ENCODE assay signal across 25 mouse cellular contexts in the genomic region with DNA sequence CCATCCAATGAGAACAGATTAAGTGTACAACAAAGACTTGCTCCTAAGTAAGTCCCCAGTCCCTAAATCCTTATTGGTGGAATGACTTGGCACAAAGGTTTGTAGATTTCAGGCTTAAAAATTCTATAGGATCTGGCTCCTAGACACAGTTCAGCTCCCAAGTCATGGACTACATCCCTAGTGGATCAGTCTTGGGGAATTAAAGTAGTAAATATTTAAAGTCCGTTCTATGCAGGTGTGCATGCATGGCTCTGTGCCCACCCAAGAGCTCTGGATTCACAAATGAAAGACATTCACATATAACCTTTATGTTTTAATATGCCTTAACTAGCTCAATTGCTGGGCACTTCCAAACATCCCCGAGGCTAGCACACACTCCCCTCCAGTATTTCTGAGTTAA.
"Had no signal": no experiment of that assay in that cellular context is flagged by ENCODE, and none has a peak within 500 bp of the region (broad histone marks: within the 10 kb centered on the region; RNA-seq: fewer than 3 reads in every experiment).

No protein-coding gene starts in this region.

- H3K36me3 ChIP-seq: heart, embryonic 13.5 days; heart, embryonic 15.5 days; hindbrain, embryonic 13.5 days; hindbrain, embryonic 15.5 days; kidney, embryonic 15.5 days; limb, embryonic 12.5 days; liver, embryonic 12.5 days had no signal

- H3K9me3 ChIP-seq: heart, embryonic 15.5 days; hindbrain, embryonic 13.5 days; hindbrain, embryonic 15.5 days; kidney, embryonic 15.5 days; limb, embryonic 12.5 days; liver, embryonic 12.5 days had no signal

- H3K27ac ChIP-seq: heart, adult 2 months; heart, embryonic 13.5 days; heart, embryonic 15.5 days; hindbrain, embryonic 13.5 days; hindbrain, embryonic 15.5 days; hindbrain, postnatal 0 days; kidney, embryonic 15.5 days; kidney, postnatal 0 days; limb, embryonic 12.5 days; liver, embryonic 12.5 days had no signal

- H3K4me3 ChIP-seq: heart, adult 2 months; heart, embryonic 13.5 days; heart, embryonic 15.5 days; hindbrain, embryonic 13.5 days; hindbrain, embryonic 15.5 days; kidney, embryonic 15.5 days; limb, embryonic 12.5 days; liver, embryonic 12.5 days had no signal

- H3K4me2 ChIP-seq: heart, embryonic 11.5 days; heart, embryonic 13.5 days; heart, embryonic 15.5 days; hindbrain, embryonic 13.5 days; hindbrain, embryonic 15.5 days; kidney, embryonic 15.5 days; limb, embryonic 12.5 days; liver, embryonic 12.5 days had no signal

- DNase-seq: gastrocnemius, postnatal 14 days; gastrocnemius, postnatal 36 days; heart, adult 11 months; heart, adult 2 months; heart, postnatal 14 days; heart, postnatal 36 days; kidney, adult 11 months; kidney, adult 2 months; kidney, adult 9 months; kidney, postnatal 14 days; kidney, postnatal 36 days; layer of hippocampus, adult 9-11 months; layer of hippocampus, postnatal 36 days; left cerebral cortex, postnatal 4 days had no signal

- ATAC-seq: hindbrain, postnatal 0 days; intestine, embryonic 16.5 days; liver, embryonic 12.5 days had no signal

- H3K27me3 ChIP-seq: heart, embryonic 13.5 days; heart, embryonic 15.5 days; hindbrain, embryonic 13.5 days; hindbrain, embryonic 15.5 days; kidney, embryonic 15.5 days; limb, embryonic 12.5 days; liver, embryonic 12.5 days had no signal

- H3K4me1 ChIP-seq: heart, embryonic 13.5 days; heart, embryonic 15.5 days; hindbrain, embryonic 13.5 days; hindbrain, embryonic 15.5 days; kidney, embryonic 15.5 days; limb, embryonic 12.5 days; liver, embryonic 12.5 days had no signal

- H3K9ac ChIP-seq: heart, embryonic 13.5 days; heart, embryonic 15.5 days; hindbrain, embryonic 13.5 days; hindbrain, embryonic 15.5 days; kidney, embryonic 15.5 days; limb, embryonic 12.5 days; liver, embryonic 12.5 days had no signal
